Mouse (Mus musculus): ENCODE data around the gene Tex26. TPM values are rescaled to one million over a fixed set of nuclear protein-coding genes. Genes with fewer than 3 reads are reported as not detected.
A peak's percentile ranks its signal among the peaks of the same experiment; 100 is the strongest.

The Tex26 gene
- polyA plus RNA-seq, 1 experiment from 2014 or later: 0.74 TPM

- 90% methylated on average over 3 of the region's 3 CpGs for WGBS
- H3K4me2 ChIP-seq (ENCODE audit: low read depth, low read length): no peak overlapping the region
Measured at GRCm38 (mm10) chr5:149426525-149426924, 12.9 kb upstream of the Tex26 start.

GRCm38 (mm10) chr5:149427277-149428060 lies 12.0 kb upstream of the Tex26 start:
- DNase-seq (ENCODE audit: low spot score) (no peak), ATAC-seq (replicated peaks; ENCODE audit: insufficient number of reproducible peaks, low FRiP score, low TSS enrichment, low read depth) (no peak; the same call in 1 of the 2 replicates)
- Histone ChIP-seq H3K9me3 (replicated peaks; ENCODE audit: control insufficient read depth, low read length) (no peaks in the 10 kb centered on the region), H3K4me2 (ENCODE audit: low read depth, low read length) (no peak overlapping the region), H3K9ac (replicated peaks; ENCODE audit: low read length) (no peak overlapping the region; the same call in 1 of the 2 replicates), H3K4me1 (ENCODE audit: control insufficient read depth, insufficient read depth, low read length) (0 out of 2 replicates have a peak, but pooled peaks cover 4% of the 10 kb centered on the region), H3K27me3 (ENCODE audit: control insufficient read depth, insufficient read depth, low read length) (no peaks in the 10 kb centered on the region), H3K36me3 (replicated peaks; ENCODE audit: control insufficient read depth, insufficient read depth, low read depth, low read length) (no peaks in the 10 kb centered on the region), H3K27ac (replicated peaks; ENCODE audit: low read depth, low read length) (no peak overlapping the region), H3K4me3 (ENCODE audit: low read depth, low read length) (no peak overlapping the region)
- WGBS: 89% methylated on average over 8 of the region's 8 CpGs

More at GRCm38 (mm10) chr5:149426525-149426924, 12.9 kb upstream of the Tex26 start:
- no peaks in the 10 kb centered on the region for H3K36me3 ChIP-seq (replicated peaks; ENCODE audit: control insufficient read depth, insufficient read depth, low read depth, low read length)
- ATAC-seq (replicated peaks; ENCODE audit: insufficient number of reproducible peaks, low FRiP score, low TSS enrichment, low read depth) (no peak), DNase-seq (ENCODE audit: low spot score) (no peak)
- no peaks in the 10 kb centered on the region for H3K9me3 ChIP-seq (replicated peaks; ENCODE audit: control insufficient read depth, low read length)
- no peaks in the 10 kb centered on the region for H3K27me3 ChIP-seq (ENCODE audit: control insufficient read depth, insufficient read depth, low read length)
- H3K9ac ChIP-seq (replicated peaks; ENCODE audit: low read length): no peak overlapping the region
- no peak overlapping the region for H3K27ac ChIP-seq (replicated peaks; ENCODE audit: low read depth, low read length)
- 0 out of 2 replicates have a peak, but pooled peaks cover 4% of the 10 kb centered on the region for H3K4me1 ChIP-seq (ENCODE audit: control insufficient read depth, insufficient read depth, low read length)
- H3K4me3 ChIP-seq (ENCODE audit: low read depth, low read length): no peak overlapping the region

GRCm38 (mm10) chr5:149428347-149428746 lies 11.1 kb upstream of the Tex26 start:
- H3K27me3 ChIP-seq (ENCODE audit: control insufficient read depth, insufficient read depth, low read length): no peaks in the 10 kb centered on the region
- H3K9me3 ChIP-seq (replicated peaks; ENCODE audit: control insufficient read depth, low read length): no peaks in the 10 kb centered on the region
- DNase-seq (ENCODE audit: low spot score) (peak; percentile 78), ATAC-seq (replicated peaks; ENCODE audit: insufficient number of reproducible peaks, low FRiP score, low TSS enrichment, low read depth) (peak; percentile 85)
- 0 out of 2 replicates have a peak, but pooled peaks cover 4% of the 10 kb centered on the region for H3K4me1 ChIP-seq (ENCODE audit: control insufficient read depth, insufficient read depth, low read length)
- peak overlapping the region; percentile 37 for H3K9ac ChIP-seq (replicated peaks; ENCODE audit: low read length)
- H3K27ac ChIP-seq (replicated peaks; ENCODE audit: low read depth, low read length): peak overlapping the region; percentile 37
- peak overlapping the region; percentile 2; the same call in 1 of the 2 replicates for H3K4me2 ChIP-seq (ENCODE audit: low read depth, low read length)
- H3K36me3 ChIP-seq (replicated peaks; ENCODE audit: control insufficient read depth, insufficient read depth, low read depth, low read length): no peaks in the 10 kb centered on the region
- no peak overlapping the region for H3K4me3 ChIP-seq (ENCODE audit: low read depth, low read length)
- 8% methylated on average over 6 of the region's 6 CpGs for WGBS

GRCm38 (mm10) chr5:149428810-149429255 lies 10.6 kb upstream of the Tex26 start:
- Histone ChIP-seq H3K4me2 (ENCODE audit: low read depth, low read length) (no peak overlapping the region), H3K4me1 (ENCODE audit: control insufficient read depth, insufficient read depth, low read length) (0 out of 2 replicates have a peak, but pooled peaks cover 4% of the 10 kb centered on the region), H3K9me3 (replicated peaks; ENCODE audit: control insufficient read depth, low read length) (no peaks in the 10 kb centered on the region), H3K4me3 (ENCODE audit: low read depth, low read length) (no peak overlapping the region), H3K36me3 (replicated peaks; ENCODE audit: control insufficient read depth, insufficient read depth, low read depth, low read length) (no peaks in the 10 kb centered on the region), H3K27ac (replicated peaks; ENCODE audit: low read depth, low read length) (peak overlapping the region; percentile 37), H3K9ac (replicated peaks; ENCODE audit: low read length) (peak overlapping the region; percentile 37; the same call in 1 of the 2 replicates), H3K27me3 (ENCODE audit: control insufficient read depth, insufficient read depth, low read length) (no peaks in the 10 kb centered on the region)
- peak; percentile 61 for DNase-seq (ENCODE audit: low spot score)
- 42% methylated on average over 2 of the region's 2 CpGs for WGBS
- ATAC-seq (replicated peaks; ENCODE audit: insufficient number of reproducible peaks, low FRiP score, low TSS enrichment, low read depth): peak; percentile 53; the same call in 1 of the 2 replicates

- H3K9ac ChIP-seq (replicated peaks; ENCODE audit: low read length): no peak overlapping the region
Measured at GRCm38 (mm10) chr5:149429541-149429940, 9.9 kb upstream of the Tex26 start.

GRCm38 (mm10) chr5:149430943-149431342 lies 8.5 kb upstream of the Tex26 start:
- 85% methylated on average over 3 of the region's 3 CpGs for WGBS
- ATAC-seq (replicated peaks; ENCODE audit: insufficient number of reproducible peaks, low FRiP score, low TSS enrichment, low read depth): no peak
- H3K4me3 ChIP-seq (ENCODE audit: low read depth, low read length): no peak overlapping the region
- no peak overlapping the region for H3K4me2 ChIP-seq (ENCODE audit: low read depth, low read length)
- DNase-seq (ENCODE audit: low spot score): no peak
- no peaks in the 10 kb centered on the region for H3K9me3 ChIP-seq (replicated peaks; ENCODE audit: control insufficient read depth, low read length)
- no peak overlapping the region for H3K27ac ChIP-seq (replicated peaks; ENCODE audit: low read depth, low read length)
- H3K4me1 ChIP-seq (ENCODE audit: control insufficient read depth, insufficient read depth, low read length): 0 out of 2 replicates have a peak, but pooled peaks cover 4% of the 10 kb centered on the region
- no peaks in the 10 kb centered on the region for H3K27me3 ChIP-seq (ENCODE audit: control insufficient read depth, insufficient read depth, low read length)
- no peak overlapping the region for H3K9ac ChIP-seq (replicated peaks; ENCODE audit: low read length)
- H3K36me3 ChIP-seq (replicated peaks; ENCODE audit: control insufficient read depth, insufficient read depth, low read depth, low read length): no peaks in the 10 kb centered on the region

More at GRCm38 (mm10) chr5:149429541-149429940, 9.9 kb upstream of the Tex26 start:
- Histone ChIP-seq H3K4me1 (ENCODE audit: control insufficient read depth, insufficient read depth, low read length) (0 out of 2 replicates have a peak, but pooled peaks cover 4% of the 10 kb centered on the region), H3K9me3 (replicated peaks; ENCODE audit: control insufficient read depth, low read length) (no peaks in the 10 kb centered on the region), H3K27ac (replicated peaks; ENCODE audit: low read depth, low read length) (no peak overlapping the region), H3K36me3 (replicated peaks; ENCODE audit: control insufficient read depth, insufficient read depth, low read depth, low read length) (no peaks in the 10 kb centered on the region), H3K4me2 (ENCODE audit: low read depth, low read length) (no peak overlapping the region), H3K27me3 (ENCODE audit: control insufficient read depth, insufficient read depth, low read length) (no peaks in the 10 kb centered on the region), H3K4me3 (ENCODE audit: low read depth, low read length) (no peak overlapping the region)
- DNase-seq (ENCODE audit: low spot score) (no peak), ATAC-seq (replicated peaks; ENCODE audit: insufficient number of reproducible peaks, low FRiP score, low TSS enrichment, low read depth) (no peak)
- WGBS: 83% methylated on average over 4 of the region's 4 CpGs

GRCm38 (mm10) chr5:149433618-149434017 lies 5.8 kb upstream of the Tex26 start:
- Histone ChIP-seq H3K9me3 (replicated peaks; ENCODE audit: control insufficient read depth, low read length) (no peaks in the 10 kb centered on the region), H3K27ac (replicated peaks; ENCODE audit: low read depth, low read length) (no peak overlapping the region), H3K4me3 (ENCODE audit: low read depth, low read length) (no peak overlapping the region), H3K4me2 (ENCODE audit: low read depth, low read length) (no peak overlapping the region), H3K4me1 (ENCODE audit: control insufficient read depth, insufficient read depth, low read length) (0 out of 2 replicates have a peak, but pooled peaks cover 4% of the 10 kb centered on the region), H3K9ac (replicated peaks; ENCODE audit: low read length) (no peak overlapping the region), H3K27me3 (ENCODE audit: control insufficient read depth, insufficient read depth, low read length) (no peaks in the 10 kb centered on the region), H3K36me3 (replicated peaks; ENCODE audit: control insufficient read depth, insufficient read depth, low read depth, low read length) (no peaks in the 10 kb centered on the region)
- DNase-seq (ENCODE audit: low spot score) (no peak), ATAC-seq (replicated peaks; ENCODE audit: insufficient number of reproducible peaks, low FRiP score, low TSS enrichment, low read depth) (no peak)
- 69% methylated on average over 7 of the region's 7 CpGs for WGBS

- Histone ChIP-seq H3K27me3 (ENCODE audit: control insufficient read depth, insufficient read depth, low read length) (no peaks in the 10 kb centered on the region), H3K4me2 (ENCODE audit: low read depth, low read length) (no peak overlapping the region), H3K9ac (replicated peaks; ENCODE audit: low read length) (no peak overlapping the region), H3K4me1 (ENCODE audit: control insufficient read depth, insufficient read depth, low read length) (no peaks in the 10 kb centered on the region; the same call in 1 of the 2 replicates), H3K9me3 (replicated peaks; ENCODE audit: control insufficient read depth, low read length) (no peaks in the 10 kb centered on the region), H3K4me3 (ENCODE audit: low read depth, low read length) (no peak overlapping the region), H3K36me3 (replicated peaks; ENCODE audit: control insufficient read depth, insufficient read depth, low read depth, low read length) (no peaks in the 10 kb centered on the region), H3K27ac (replicated peaks; ENCODE audit: low read depth, low read length) (no peak overlapping the region)
- DNase-seq (ENCODE audit: low spot score) (no peak), ATAC-seq (replicated peaks; ENCODE audit: insufficient number of reproducible peaks, low FRiP score, low TSS enrichment, low read depth) (no peak)
- WGBS: 20% methylated on average over 9 of the region's 9 CpGs
Measured at GRCm38 (mm10) chr5:149434141-149434690, 5.2 kb upstream of the Tex26 start.

Measured in embryonic facial prominence, embryonic 11.5 days (tissue).